Mouse (Mus musculus) leukemia stem cell, adult 10-12 weeks (primary cell): ENCODE results near the gene Ncoa4. TPM values are rescaled to one million over a fixed set of nuclear protein-coding genes. Genes with fewer than 3 reads are reported as not detected.

Experiments
- polyA plus RNA-seq: library from polyadenylated mRNA; stranded (reverse); fragments of >175 nt; gene quantifications from 2 replicates; pipeline ENCODE4 v1.2.3, GENCODE M21; 2012; ENCODE audit warnings: low replicate concordance

Ncoa4 gene
- polyA plus RNA-seq = 1.7 and 8.7 TPM in 2 replicates

DNA sequence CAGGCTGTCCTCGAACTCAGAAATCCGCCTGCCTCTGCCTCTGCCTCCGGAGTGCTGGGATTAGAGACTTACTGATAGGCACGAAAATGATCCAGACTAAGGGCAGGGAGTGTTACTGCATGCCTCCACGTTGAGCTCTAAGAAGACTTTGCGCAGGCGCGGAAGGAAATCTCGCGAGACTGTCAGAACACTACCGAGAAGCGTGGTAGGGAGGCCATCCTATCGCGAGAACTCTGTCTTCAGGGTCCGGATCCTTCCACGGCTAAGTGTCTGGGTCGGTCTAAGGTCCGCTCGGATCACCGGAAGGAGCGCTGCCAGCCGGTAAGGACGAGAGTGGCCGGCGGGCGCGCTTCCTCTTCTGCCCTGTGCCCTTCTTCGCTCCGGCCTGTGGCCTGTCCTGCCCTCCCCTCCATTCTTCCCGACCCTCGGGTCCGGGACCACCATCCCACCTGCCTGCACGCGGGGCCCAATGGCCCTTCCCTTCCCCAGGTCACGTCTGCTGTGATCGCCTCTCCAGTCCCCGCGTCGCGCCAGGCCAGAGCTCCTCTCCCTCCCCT, at the start of gene Ncoa4:
Gene Ncoa4 (plus strand): TSS at position 176 of the 557 bp plus-strand sequence.

GRCm38 (mm10) chr14:32141723-32142122, 17.9 kb upstream of the Ncoa4 start, which contains the start of gene Msmb:
Msmb (plus strand) TSS chr14:32142023.

GRCm38 (mm10) chr14:32201791-32202451, 42.3 kb downstream of the Ncoa4 start, which contains the start of the genes Timm23 and Parg:
Timm23 (minus strand) TSS chr14:32201898.
Parg (plus strand) TSS chr14:32201949.

Other genes starting within 250 kb of the Ncoa4 start
- gene Galnt15, start 130.9 kb upstream of the Ncoa4 start, polyA plus RNA-seq = 0.19 TPM in 1 of 2 replicates, not detected in the other
- 5.0 and 6.0 TPM in 2 replicates for gene Oxnad1, start 74.5 kb upstream of the Ncoa4 start, polyA plus RNA-seq
- 7.0 and 35.1 TPM in 2 replicates for gene Dph3, start 74.1 kb upstream of the Ncoa4 start, polyA plus RNA-seq
- not detected in 2 replicates for gene Msmb, start 17.8 kb upstream of the Ncoa4 start, polyA plus RNA-seq
- gene Timm23, start 42.0 kb downstream of the Ncoa4 start, polyA plus RNA-seq = 85.3 and 292 TPM in 2 replicates
- gene Parg, start 42.1 kb downstream of the Ncoa4 start, polyA plus RNA-seq = 13.2 and 18.1 TPM in 2 replicates
- gene Ogdhl, start 162.2 kb downstream of the Ncoa4 start, polyA plus RNA-seq = 0.08 and 0.35 TPM in 2 replicates
- gene 1700024G13Rik, start 228.5 kb downstream of the Ncoa4 start, polyA plus RNA-seq = not detected in 2 replicates